Mouse (Mus musculus) midbrain, postnatal 0 days (tissue): ENCODE measurements around the gene Slc25a10. TPM values are rescaled to one million over a fixed set of nuclear protein-coding genes. Genes with fewer than 3 reads are reported as not detected.

ENCODE experiments used
- ATAC-seq: fragments of 200-750 bp; cut with Nextera tagmentation; 2 replicates; pipeline ENCODE4 v1.8.0; 2017; ENCODE audit warnings: moderate number of reproducible peaks, mild to moderate bottlenecking, moderate TSS enrichment, moderate library complexity; ENCODE audit not compliant: low FRiP score
- DNase-seq: peaks from one replicate; pipeline ENCODE4 v3.0.0-alpha.2; 2015; ENCODE audit warnings: low spot score
- H3K27ac ChIP-seq: fragments of 300-500 bp; sonication (generic); 2 replicates; pipeline ENCODE4 v1.5.1; 2014; ENCODE audit warnings: low read depth, mild to moderate bottlenecking, low read length, mixed read lengths
- H3K27me3 ChIP-seq: fragments of 300-500 bp; sonication (generic); 2 replicates; pipeline ENCODE4 v1.6.1; 2014; ENCODE audit warnings: low read length, control low read depth, mixed read lengths; ENCODE audit not compliant: insufficient read depth
- H3K36me3 ChIP-seq: fragments of 300-500 bp; sonication (generic); 2 replicates; pipeline ENCODE4 v1.6.1; 2014; ENCODE audit warnings: low read length, control low read depth, mixed read lengths; ENCODE audit not compliant: insufficient read depth
- H3K4me1 ChIP-seq: fragments of 300-500 bp; sonication (generic); 2 replicates; pipeline ENCODE4 v1.6.1; 2014; ENCODE audit warnings: mild to moderate bottlenecking, control low read depth, antibody characterized with exemption, low read length, mixed read lengths; ENCODE audit not compliant: insufficient read depth
- H3K4me2 ChIP-seq: fragments of 300-500 bp; sonication (generic); 2 replicates; pipeline ENCODE4 v1.6.1; 2014; ENCODE audit warnings: low read depth, mild to moderate bottlenecking, low read length, mixed read lengths; ENCODE audit not compliant: poor library complexity, severe bottlenecking
- H3K4me3 ChIP-seq: fragments of 300-500 bp; sonication (generic); 2 replicates; pipeline ENCODE4 v1.5.1; 2014; ENCODE audit warnings: low read depth, mild to moderate bottlenecking, low read length, moderate library complexity
- H3K9ac ChIP-seq: fragments of 300-500 bp; sonication (generic); replicated peaks from 2 replicates; pipeline ENCODE4 v1.6.1; 2014; ENCODE audit warnings: mild to moderate bottlenecking, low read length, moderate library complexity, mixed read lengths; ENCODE audit not compliant: poor library complexity, severe bottlenecking
- H3K9me3 ChIP-seq: fragments of 300-500 bp; sonication (generic); 2 replicates; pipeline ENCODE4 v1.6.1; 2016; ENCODE audit warnings: low read length, control low read depth
- CTCF ChIP-seq: IDR thresholded peaks from 2 replicates; pipeline ENCODE4 v1.5.1; 2016; ENCODE audit warnings: antibody characterized with exemption, mild to moderate bottlenecking
- WGBS: fragments of 180-500 bp; shearing (Covaris S2); extraction: QIAGEN DNeasy Blood & Tissue Kit; methylation state at CpG from one replicate; pipeline ENCODE4 v1.1.7; 2014; 5-methylcytosine and 5-hydroxymethylcytosine counted together
- polyA plus RNA-seq: library from polyadenylated mRNA; unstranded; fragments of >200 nt; fragmentation: Nextera tagmentation; extraction: Ambion mirVana; gene quantifications from 2 replicates; pipeline ENCODE4 v1.2.1, GENCODE M21; 2015
- total RNA-seq: library from RNA; depleted of rRNA; stranded (reverse); fragments of >200 nt; gene quantifications from 2 replicates; pipeline ENCODE4 v1.2.3, GENCODE M21; 2014

Slc25a10 gene
- total and polyA plus RNA-seq, 2 experiments from 2014 or later: 19.8 to 28.4 TPM

DNA sequence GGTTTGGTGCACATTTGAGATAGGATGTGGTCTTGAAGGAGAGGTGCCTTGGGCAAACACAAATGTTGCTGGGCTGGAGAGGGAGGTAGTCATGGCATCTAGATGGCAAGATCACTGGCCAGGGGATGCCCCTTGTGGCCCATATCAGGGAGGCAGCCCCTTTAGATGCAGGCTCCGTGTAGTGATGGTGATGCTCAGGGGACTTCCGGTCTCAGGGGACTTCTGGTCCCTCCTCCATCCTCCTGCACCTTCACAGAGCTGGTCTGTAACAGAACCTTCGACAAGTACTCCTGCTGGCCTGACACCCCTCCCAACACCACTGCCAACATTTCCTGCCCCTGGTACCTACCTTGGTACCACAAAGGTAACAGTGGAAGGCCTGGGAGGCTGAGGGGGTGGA is 44.2 kb downstream of the Slc25a10 start:
- WGBS: 63% methylated on average over 3 of the region's 3 CpGs
- Histone ChIP-seq H3K36me3 (0 out of 2 replicates have a peak, but pooled peaks cover 3% of the 10 kb centered on the region), H3K4me1 (peaks cover 9% of the 10 kb centered on the region; the same call in 1 of the 2 replicates), H3K4me3 (no peak overlapping the region), H3K4me2 (no peak overlapping the region), H3K27ac (no peak overlapping the region), H3K9ac (no peak overlapping the region), H3K9me3 (no peaks in the 10 kb centered on the region), H3K27me3 (peaks cover 13% of the 10 kb centered on the region)
- no peak for ATAC-seq
- no peak for TF ChIP-seq CTCF
- no peak for DNase-seq

DNA sequence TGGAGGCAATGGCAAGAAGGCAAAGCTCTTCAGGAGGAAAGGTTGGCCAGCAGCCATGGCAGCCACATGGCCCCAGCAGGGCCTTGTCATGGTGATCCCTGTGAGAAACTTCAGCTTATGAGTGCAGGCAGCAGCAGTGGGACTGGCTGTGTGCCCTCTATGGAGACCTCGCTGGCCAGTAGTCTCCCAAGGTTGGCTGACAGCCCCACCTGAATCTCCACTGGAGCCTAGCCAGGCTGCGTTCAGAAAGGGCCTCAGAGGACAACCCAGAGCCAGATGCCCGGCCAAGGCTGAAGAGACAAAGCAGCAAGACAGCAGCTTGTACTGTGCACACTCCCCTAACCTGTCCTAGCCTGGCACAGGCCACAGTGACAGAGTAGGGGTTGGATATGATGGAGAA is 46.8 kb downstream of the Slc25a10 start:
- Histone ChIP-seq H3K9ac (no peak overlapping the region), H3K27ac (no peak overlapping the region), H3K4me1 (peaks cover 9% of the 10 kb centered on the region; the same call in 1 of the 2 replicates), H3K4me3 (no peak overlapping the region), H3K9me3 (no peaks in the 10 kb centered on the region), H3K4me2 (no peak overlapping the region), H3K27me3 (no peaks in the 10 kb centered on the region; the same call in 1 of the 2 replicates), H3K36me3 (peaks cover 16% of the 10 kb centered on the region)
- 69% methylated on average over 3 of the region's 3 CpGs for WGBS
- ATAC-seq: no peak
- TF ChIP-seq CTCF: no peak
- peak; percentile 83 for DNase-seq

DNA sequence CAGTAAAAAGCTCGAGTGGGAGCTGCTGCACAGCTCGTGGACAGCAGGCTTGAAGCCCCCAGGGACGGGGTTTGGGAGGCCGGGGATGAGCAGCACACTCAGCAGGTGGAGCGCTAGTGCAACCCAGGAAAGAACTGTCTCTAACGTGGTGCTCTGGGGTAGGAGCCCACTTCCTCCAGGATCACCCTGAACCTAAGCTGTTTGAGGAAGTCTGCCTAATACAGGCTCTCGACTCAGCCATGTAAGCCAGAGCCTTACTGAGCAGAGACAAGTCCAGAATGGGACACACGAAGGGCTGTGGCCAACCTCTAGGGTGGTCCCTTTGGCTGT is 47.3 kb downstream of the Slc25a10 start:
- WGBS: 40% methylated on average over 8 of the region's 8 CpGs
- no peak for TF ChIP-seq CTCF
- Histone ChIP-seq H3K4me3 (no peak overlapping the region), H3K9ac (0 out of 2 replicates have a peak overlapping the region, but pooled peaks have one; percentile 14), H3K4me2 (no peak overlapping the region), H3K27ac (peak overlapping the region; percentile 8; the same call in 1 of the 2 replicates), H3K4me1 (peaks cover 9% of the 10 kb centered on the region; the same call in 1 of the 2 replicates), H3K36me3 (peaks cover 20% of the 10 kb centered on the region), H3K27me3 (no peaks in the 10 kb centered on the region; the same call in 1 of the 2 replicates), H3K9me3 (no peaks in the 10 kb centered on the region)
- DNase-seq (no peak), ATAC-seq (no peak)

DNA sequence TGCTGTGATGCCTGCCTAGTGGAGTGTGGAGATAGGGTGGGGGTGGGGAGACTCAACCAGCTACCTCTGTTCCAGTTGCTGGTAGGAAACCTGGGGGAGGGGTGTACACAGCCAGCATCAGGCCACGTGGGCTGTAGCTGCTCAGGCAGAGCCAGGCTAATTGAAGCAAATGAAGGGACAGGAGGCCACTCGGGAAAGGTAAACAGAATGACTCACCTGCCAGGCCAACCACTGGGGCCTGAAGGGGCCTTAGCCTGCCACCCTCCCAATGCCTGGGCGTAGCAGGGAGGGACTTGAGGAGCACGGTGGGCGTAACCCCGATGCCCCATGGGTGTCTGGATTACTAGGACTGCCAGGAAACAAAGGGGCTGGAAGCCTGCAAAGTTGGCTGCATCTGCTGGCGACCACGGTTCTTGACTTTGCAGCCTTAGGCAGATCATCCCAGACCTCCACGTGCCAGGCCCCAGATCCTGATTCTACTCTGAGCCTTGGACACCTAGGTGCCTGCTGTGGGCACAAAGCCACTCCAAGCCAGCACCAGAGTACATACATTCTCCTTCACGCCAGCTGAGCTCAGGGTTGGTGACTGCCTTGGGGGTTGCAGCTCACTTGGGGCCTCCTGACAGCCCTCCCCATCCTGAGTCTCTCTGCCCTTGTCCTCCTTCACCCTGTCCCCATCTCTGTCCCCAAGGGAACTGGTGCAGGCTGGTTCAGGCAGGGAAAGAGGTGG is 47.8 kb downstream of the Slc25a10 start:
- peak; percentile 29 for ATAC-seq
- H3K4me3 ChIP-seq: no peak overlapping the region
- 14% methylated on average over 10 of the region's 10 CpGs for WGBS
- H3K9ac ChIP-seq: 0 out of 2 replicates have a peak overlapping the region, but pooled peaks have one; percentile 14
- no peaks in the 10 kb centered on the region; the same call in 1 of the 2 replicates for H3K27me3 ChIP-seq
- no peak overlapping the region for H3K4me2 ChIP-seq
- no peak overlapping the region for H3K27ac ChIP-seq
- TF ChIP-seq CTCF: no peak
- peak; percentile 67 for DNase-seq
- H3K36me3 ChIP-seq: peaks cover 26% of the 10 kb centered on the region
- peaks cover 9% of the 10 kb centered on the region; the same call in 1 of the 2 replicates for H3K4me1 ChIP-seq
- no peaks in the 10 kb centered on the region for H3K9me3 ChIP-seq

DNA sequence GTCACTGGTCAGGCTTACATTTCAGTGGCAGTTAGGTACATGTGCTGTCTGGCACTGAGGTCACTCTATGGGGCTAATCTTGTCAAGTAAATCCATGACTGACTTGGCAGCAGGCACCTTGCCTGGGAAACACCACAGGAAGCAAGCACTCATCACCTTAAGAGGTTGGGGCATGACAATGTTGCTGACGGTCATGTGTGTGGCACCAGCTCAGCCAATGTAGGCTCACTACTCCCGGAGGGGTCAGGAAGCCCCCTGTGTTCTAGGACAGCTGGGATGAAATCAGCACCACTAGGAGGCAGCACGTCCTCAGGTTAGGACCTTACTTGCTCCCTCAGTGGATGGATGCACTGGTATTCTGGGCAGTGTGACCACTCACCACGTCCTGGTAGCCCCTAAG is 50.3 kb downstream of the Slc25a10 start:
- Histone ChIP-seq H3K9me3 (no peaks in the 10 kb centered on the region), H3K27me3 (no peaks in the 10 kb centered on the region), H3K4me3 (no peak overlapping the region), H3K36me3 (peaks cover 31% of the 10 kb centered on the region), H3K9ac (no peak overlapping the region), H3K4me1 (peaks cover 9% of the 10 kb centered on the region; the same call in 1 of the 2 replicates), H3K27ac (no peak overlapping the region), H3K4me2 (no peak overlapping the region)
- no peak for DNase-seq
- peak; percentile 56 for TF ChIP-seq CTCF
- WGBS: 28% methylated on average over 4 of the region's 4 CpGs
- ATAC-seq: no peak

DNA sequence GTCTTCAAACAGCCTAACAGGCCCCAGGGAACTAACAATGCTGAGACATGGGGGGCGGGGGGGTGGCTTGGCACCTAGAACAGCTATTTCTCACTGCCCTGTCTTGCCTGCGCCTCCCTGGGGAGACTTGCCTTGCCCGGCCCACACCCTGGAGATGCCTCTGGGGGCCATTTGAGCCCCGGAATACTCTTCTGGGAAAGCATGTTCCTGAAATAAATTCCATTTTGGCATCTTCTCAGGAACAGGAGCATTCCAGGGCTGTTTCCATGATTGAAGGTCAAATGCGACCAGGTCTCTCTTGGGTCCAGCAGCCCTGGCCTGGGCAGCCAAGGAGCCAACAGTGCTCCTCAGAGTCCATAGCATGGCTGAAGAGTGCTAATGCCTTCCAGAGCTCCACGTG is 50.7 kb downstream of the Slc25a10 start:
- Histone ChIP-seq H3K4me3 (no peak overlapping the region), H3K4me2 (no peak overlapping the region), H3K9ac (no peak overlapping the region), H3K27me3 (no peaks in the 10 kb centered on the region), H3K36me3 (peaks cover 31% of the 10 kb centered on the region), H3K9me3 (no peaks in the 10 kb centered on the region), H3K27ac (no peak overlapping the region), H3K4me1 (peaks cover 9% of the 10 kb centered on the region; the same call in 1 of the 2 replicates)
- 88% methylated on average over 6 of the region's 6 CpGs for WGBS
- TF ChIP-seq CTCF: no peak
- DNase-seq (no peak), ATAC-seq (no peak)
